ENCODE assay signal across 13 mouse cellular contexts in genomic region chr11:105469091-105469507, GRCm38 (mm10). TPM values are rescaled to one million over a fixed set of nuclear protein-coding genes. Genes with fewer than 3 reads are reported as not detected.
DNase-seq lines count a peak whose midpoint lies in the region; ATAC-seq lines count a peak whose summit lies in the region.
"Had no signal": no experiment of that assay in that cellular context is flagged by ENCODE, and none has a peak within 500 bp of the region (broad histone marks: within the 10 kb centered on the region; RNA-seq: fewer than 3 reads in every experiment).

No protein-coding gene starts in this region.

- H3K36me3 ChIP-seq in heart, embryonic 11.5 days (ENCODE audit: control insufficient read depth, insufficient read depth, low read length) = no peaks in the 10 kb centered on the region
- H3K36me3 ChIP-seq in midbrain, embryonic 10.5 days = no peaks in the 10 kb centered on the region
- no peaks in the 10 kb centered on the region for H3K36me3 ChIP-seq in midbrain, embryonic 15.5 days (replicated peaks)

- intact Hi-C loops in heart, postnatal 36 days (cut with DNase I) = no loop called here

- H3K4me1 ChIP-seq in heart, embryonic 11.5 days (ENCODE audit: control insufficient read depth, insufficient read depth, low read length) = peaks cover 44% of the 10 kb centered on the region
- H3K4me1 ChIP-seq in midbrain, embryonic 10.5 days = peaks cover 63% of the 10 kb centered on the region
- peaks cover 28% of the 10 kb centered on the region for H3K4me1 ChIP-seq in midbrain, embryonic 15.5 days

- H3K4me3 ChIP-seq in heart, embryonic 11.5 days (ENCODE audit: low read depth, low read length) = no peak overlapping the region
- no peak overlapping the region for H3K4me3 ChIP-seq in midbrain, embryonic 10.5 days
- H3K4me3 ChIP-seq in midbrain, embryonic 15.5 days = no peak overlapping the region
- H3K4me3 ChIP-seq: forebrain, embryonic 13.5 days had no signal

- 53% methylated on average over 8 of the region's 8 CpGs for WGBS in heart, embryonic 11.5 days (ENCODE audit: insufficient replicate concordance)
- 73% methylated on average over 8 of the region's 8 CpGs for WGBS in midbrain, embryonic 10.5 days
- WGBS in midbrain, embryonic 15.5 days = 66% methylated on average over 8 of the region's 8 CpGs

- H3K9ac ChIP-seq in heart, embryonic 11.5 days (ENCODE audit: low read depth, low read length) = no peak overlapping the region
- no peak overlapping the region for H3K9ac ChIP-seq in midbrain, embryonic 15.5 days
- H3K9ac ChIP-seq: forebrain, embryonic 13.5 days had no signal

- no peak for DNase-seq in heart, postnatal 36 days
- DNase-seq in midbrain, embryonic 10.5 days (ENCODE audit: low spot score) = no peak
- peak; percentile 49 for DNase-seq in fibroblast of lung, adult 2 months (ENCODE audit: low read depth)
- DNase-seq in lung, postnatal 10 days = peak; percentile 62
- no peak for DNase-seq in yolk sac, embryonic 10.5 days (ENCODE audit: low spot score)
- DNase-seq: adrenal gland, adult 8-10 months; kidney, adult 9 months had no signal

- H3K27ac ChIP-seq in heart, embryonic 11.5 days (ENCODE audit: low read depth, low read length) = peak overlapping the region; percentile 74
- peak overlapping the region; percentile 65 for H3K27ac ChIP-seq in midbrain, embryonic 10.5 days (replicated peaks)
- no peak overlapping the region for H3K27ac ChIP-seq in midbrain, embryonic 15.5 days
- H3K27ac ChIP-seq: forebrain, embryonic 13.5 days had no signal

- no peak overlapping the region for H3K4me2 ChIP-seq in heart, embryonic 11.5 days
- no peak overlapping the region for H3K4me2 ChIP-seq in midbrain, embryonic 15.5 days
- H3K4me2 ChIP-seq: forebrain, embryonic 13.5 days; liver, embryonic 11.5 days had no signal

- H3K9me3 ChIP-seq in heart, embryonic 11.5 days (replicated peaks; ENCODE audit: control insufficient read depth, low read length) = no peaks in the 10 kb centered on the region
- H3K9me3 ChIP-seq in midbrain, embryonic 10.5 days (replicated peaks) = no peaks in the 10 kb centered on the region
- H3K9me3 ChIP-seq in midbrain, embryonic 15.5 days = no peaks in the 10 kb centered on the region
- H3K9me3 ChIP-seq: forebrain, embryonic 13.5 days had no signal

- ATAC-seq in heart, embryonic 11.5 days (replicated peaks; ENCODE audit: insufficient number of reproducible peaks, low FRiP score, low TSS enrichment) = no peak
- ATAC-seq in midbrain, embryonic 15.5 days (replicated peaks) = no peak
- no peak for ATAC-seq in cerebellum, adult (ENCODE audit: insufficient number of reproducible peaks, low FRiP score, low TSS enrichment)
- ATAC-seq: forebrain, embryonic 13.5 days; Patski had no signal

- H3K27me3 ChIP-seq in heart, embryonic 11.5 days (ENCODE audit: control insufficient read depth, insufficient read depth, low read length) = no peaks in the 10 kb centered on the region
- H3K27me3 ChIP-seq in midbrain, embryonic 10.5 days (ENCODE audit: low read depth, poor library complexity, severe bottlenecking) = no peaks in the 10 kb centered on the region
- H3K27me3 ChIP-seq in midbrain, embryonic 15.5 days (replicated peaks) = no peaks in the 10 kb centered on the region
- H3K27me3 ChIP-seq: forebrain, embryonic 13.5 days; Patski had no signal

RNA-seq across cellular contexts. Expression of gene March10, which starts 12.6 kb away (rescaled TPM):
- 0.19 and 0.30 TPM in 2 replicates for polyA plus RNA-seq in heart, embryonic 11.5 days (2014; fragmentation: Nextera tagmentation; extraction: Ambion mirVana)
- total RNA-seq in heart, postnatal 36 days (2021) = not detected
- 0.41 TPM in 1 of 2 replicates, not detected in the other for polyA plus RNA-seq in midbrain, embryonic 10.5 days (2016; fragmentation: Nextera tagmentation; extraction: Ambion mirVana)
- 0.34 and 0.58 TPM in 2 replicates for polyA plus RNA-seq in midbrain, embryonic 15.5 days (2015; fragmentation: Nextera tagmentation; extraction: Ambion mirVana)
- total RNA-seq: adrenal gland, adult 8-10 months had no signal
- polyA plus RNA-seq: forebrain, embryonic 13.5 days; liver, embryonic 11.5 days had no signal

Comparison
In these comparisons a context has a peak if more than half of its experiments do, and no peak if none do; other contexts are left out.
1. DNase-seq: peak in fibroblast of lung, adult 2 months (single experiment) and lung, postnatal 10 days (single experiment); none in heart, postnatal 36 days (0 of 2), midbrain, embryonic 10.5 days (single experiment) and yolk sac, embryonic 10.5 days (single experiment).